Mouse (Mus musculus): ENCODE results near the gene Tef. TPM values are rescaled to one million over a fixed set of nuclear protein-coding genes. Genes with fewer than 3 reads are reported as not detected.
A peak's percentile ranks its signal among the peaks of the same experiment; 100 is the strongest.

Gene Tef
- total RNA-seq, 2 experiments from 2014 or later = 226 to 245 TPM

GRCm38 (mm10) chr15:81797861-81798260 lies 4.4 kb upstream of the Tef start:
- DNase-seq (ENCODE audit: low spot score in 2 of 2) = no peak

GRCm38 (mm10) chr15:81798421-81798820 lies 3.8 kb upstream of the Tef start:
- no peak for DNase-seq (ENCODE audit: low spot score in 2 of 2)

GRCm38 (mm10) chr15:81800391-81800790 lies 1.8 kb upstream of the Tef start:
- DNase-seq (ENCODE audit: low spot score in 2 of 2) = no peak

GRCm38 (mm10) chr15:81802941-81803351 lies 725 bp downstream of the Tef start:
- DNase-seq (ENCODE audit: low spot score in 2 of 2) = peak; percentile 50 to 68

GRCm38 (mm10) chr15:81803425-81803951 lies 1.3 kb downstream of the Tef start:
- DNase-seq (ENCODE audit: low spot score in 2 of 2) = no peak

- DNase-seq (ENCODE audit: low spot score in 2 of 2) = no peak
Measured at GRCm38 (mm10) chr15:81804172-81804571, 2.0 kb downstream of the Tef start.

- no peak for DNase-seq (ENCODE audit: low spot score in 2 of 2)
Measured at GRCm38 (mm10) chr15:81804883-81805282, 2.7 kb downstream of the Tef start.

GRCm38 (mm10) chr15:81805624-81806023 lies 3.4 kb downstream of the Tef start:
- DNase-seq (ENCODE audit: low spot score in 2 of 2) = no peak

GRCm38 (mm10) chr15:81806621-81807404 lies 4.6 kb downstream of the Tef start:
- no peak for DNase-seq (ENCODE audit: low spot score in 2 of 2)

- no peak for DNase-seq (ENCODE audit: low spot score in 2 of 2)
Measured at GRCm38 (mm10) chr15:81808799-81809198, 6.6 kb downstream of the Tef start.

GRCm38 (mm10) chr15:81809550-81809949 lies 7.3 kb downstream of the Tef start:
- no peak for DNase-seq (ENCODE audit: low spot score in 2 of 2)

GRCm38 (mm10) chr15:81810150-81810549 lies 7.9 kb downstream of the Tef start:
- peak; percentile 63 to 70 for DNase-seq (ENCODE audit: low spot score in 2 of 2)

GRCm38 (mm10) chr15:81810671-81811598 lies 8.7 kb downstream of the Tef start:
- DNase-seq (ENCODE audit: low spot score in 2 of 2) = peak; percentile 93 to 97

GRCm38 (mm10) chr15:81811599-81811996 lies 9.4 kb downstream of the Tef start:
- peak in 1 of 2 experiments; percentile 42 for DNase-seq (ENCODE audit: low spot score in 2 of 2)

GRCm38 (mm10) chr15:81812287-81812686 lies 10.1 kb downstream of the Tef start:
- DNase-seq (ENCODE audit: low spot score in 2 of 2) = no peak

GRCm38 (mm10) chr15:81812696-81813631 lies 10.7 kb downstream of the Tef start:
- DNase-seq (ENCODE audit: low spot score in 2 of 2) = no peak

- DNase-seq (ENCODE audit: low spot score in 2 of 2) = no peak
Measured at GRCm38 (mm10) chr15:81813986-81814705, 11.9 kb downstream of the Tef start.

- DNase-seq (ENCODE audit: low spot score in 2 of 2) = no peak
Measured at GRCm38 (mm10) chr15:81814716-81815370, 12.6 kb downstream of the Tef start.

GRCm38 (mm10) chr15:81818404-81818803 lies 16.2 kb downstream of the Tef start:
- DNase-seq (ENCODE audit: low spot score in 2 of 2) = no peak

All from left cerebral cortex, adult 18-20 months (tissue).